Mouse (Mus musculus) kidney, postnatal 14 days (tissue): ENCODE measurements at regions not wholly inside any gene's neighbourhood (a gene's known extent, or its start where the extent isn't known, plus 50 kb on each side); places are given as distances from the start of the nearest gene placed in this dataset.
"Not testable (repeated sequence)": the region's sequence is repeated elsewhere in the genome, so short reads cannot be mapped to it uniquely, and the experiment has no call there.

Experiments
- DNase-seq: peaks from one replicate; pipeline ENCODE4 v3.0.0; 2022; ENCODE audit warnings: mixed read lengths

- DNase-seq: no peak
These were observed 80.0 kb downstream of the Samd9l start for GRCm38 (mm10) chr6:3319378-3319777.

DNA sequence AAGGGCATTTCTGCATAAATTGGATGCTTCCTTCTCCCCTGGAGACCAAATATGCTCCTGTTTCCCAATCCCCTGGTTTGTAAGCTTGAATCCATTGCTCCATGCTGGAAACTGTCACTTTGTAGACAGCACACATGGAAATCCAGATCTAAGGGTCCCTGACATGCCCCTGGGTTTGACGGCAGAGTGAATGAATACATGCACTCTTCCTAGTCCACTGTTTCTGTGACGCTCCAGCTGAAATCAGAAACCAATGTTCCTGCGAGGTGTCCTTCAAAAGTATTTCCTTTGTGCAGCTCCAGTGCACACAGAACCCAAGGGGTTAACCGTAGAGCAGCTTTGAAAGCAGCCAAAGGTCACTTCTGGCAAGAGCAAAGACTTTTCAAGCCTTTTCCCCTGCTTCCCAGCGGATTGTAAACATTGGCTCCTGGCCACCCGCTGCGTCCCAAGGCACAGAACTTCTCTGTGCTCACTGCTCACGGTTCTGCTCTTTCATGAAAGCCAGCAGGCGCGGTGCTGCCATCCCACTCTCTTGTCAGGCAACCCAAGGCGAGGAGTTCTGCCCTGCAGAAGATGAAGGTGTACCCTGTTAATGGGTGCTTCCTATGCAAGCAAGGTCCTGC is 91.7 kb downstream of the Samd9l start:
- DNase-seq: peak; percentile 64

- DNase-seq: not testable (repeated sequence)
These were observed 94.3 kb downstream of the Samd9l start for GRCm38 (mm10) chr6:3304881-3305620.

GRCm38 (mm10) chr6:3293316-3293715 is 106.1 kb downstream of the Samd9l start:
- not testable (repeated sequence) for DNase-seq

DNA sequence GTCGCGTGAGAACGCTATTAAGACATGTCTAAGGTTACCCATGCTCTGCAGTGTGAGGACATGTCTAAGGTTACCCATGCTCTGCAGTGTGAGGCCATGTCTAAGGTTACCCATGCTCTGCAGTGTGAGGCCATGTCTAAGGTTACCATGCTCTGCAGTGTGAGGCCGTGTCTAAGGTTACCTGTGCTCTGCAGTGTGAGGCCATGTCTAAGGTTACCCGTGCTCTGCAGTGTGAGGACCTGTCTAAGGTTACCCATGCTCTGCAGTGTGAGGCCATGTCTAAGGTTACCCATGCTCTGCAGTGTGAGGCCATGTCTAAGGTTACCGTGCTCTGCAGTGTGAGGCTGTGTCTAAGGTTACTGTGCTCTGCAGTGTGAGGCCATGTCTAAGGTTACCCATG is 107.4 kb downstream of the Samd9l start:
- DNase-seq: not testable (repeated sequence)

- not testable (repeated sequence) for DNase-seq
These were observed 130.6 kb downstream of the Samd9l start for GRCm38 (mm10) chr6:3268726-3269125.

- not testable (repeated sequence) for DNase-seq
These were observed 133.9 kb downstream of the Samd9l start for GRCm38 (mm10) chr6:3265477-3265876.
